Mouse (Mus musculus): Measurements from ENCODE around the gene Flvcr2. TPM values are rescaled to one million over a fixed set of nuclear protein-coding genes. Genes with fewer than 3 reads are reported as not detected.

Gene Flvcr2
- polyA plus RNA-seq, 1 experiment from 2014 or later, result 0.77 TPM

- H3K4me2 ChIP-seq (replicated peaks; ENCODE audit: low read depth, low read length), result no peak overlapping the region
- H3K36me3 ChIP-seq (ENCODE audit: control insufficient read depth, insufficient read depth, low read length), result no peaks in the 10 kb centered on the region
- H3K27me3 ChIP-seq (ENCODE audit: control insufficient read depth, insufficient read depth, low read length), result no peaks in the 10 kb centered on the region
- 78% methylated on average over 4 of the region's 4 CpGs for WGBS
- H3K27ac ChIP-seq (ENCODE audit: low read length), result no peak overlapping the region
- no peak overlapping the region for H3K9ac ChIP-seq (replicated peaks; ENCODE audit: low read depth, low read length)
- ATAC-seq (ENCODE audit: insufficient number of reproducible peaks, insufficient read depth, low FRiP score, low read depth), result no peak
- H3K4me3 ChIP-seq (ENCODE audit: low read depth, low read length), result no peak overlapping the region
- H3K9me3 ChIP-seq (ENCODE audit: control insufficient read depth, low read depth, low read length), result no peaks in the 10 kb centered on the region
- no peaks in the 10 kb centered on the region for H3K4me1 ChIP-seq (ENCODE audit: control insufficient read depth, insufficient read depth, low read length)
Measured at GRCm38 (mm10) chr12:85725306-85725705, 21.0 kb upstream of the Flvcr2 start.

GRCm38 (mm10) chr12:85726729-85727397, 19.5 kb upstream of the Flvcr2 start:
- no peak overlapping the region for H3K4me2 ChIP-seq (replicated peaks; ENCODE audit: low read depth, low read length)
- no peaks in the 10 kb centered on the region for H3K9me3 ChIP-seq (ENCODE audit: control insufficient read depth, low read depth, low read length)
- no peaks in the 10 kb centered on the region for H3K36me3 ChIP-seq (ENCODE audit: control insufficient read depth, insufficient read depth, low read length)
- no peak overlapping the region for H3K27ac ChIP-seq (ENCODE audit: low read length)
- no peak overlapping the region for H3K9ac ChIP-seq (replicated peaks; ENCODE audit: low read depth, low read length)
- H3K27me3 ChIP-seq (ENCODE audit: control insufficient read depth, insufficient read depth, low read length), result no peaks in the 10 kb centered on the region
- H3K4me3 ChIP-seq (ENCODE audit: low read depth, low read length), result no peak overlapping the region
- ATAC-seq (ENCODE audit: insufficient number of reproducible peaks, insufficient read depth, low FRiP score, low read depth), result no peak
- 53% methylated on average over 6 of the region's 6 CpGs for WGBS
- no peaks in the 10 kb centered on the region for H3K4me1 ChIP-seq (ENCODE audit: control insufficient read depth, insufficient read depth, low read length)

- Histone ChIP-seq H3K9ac (replicated peaks; ENCODE audit: low read depth, low read length) (no peak overlapping the region), H3K4me3 (ENCODE audit: low read depth, low read length) (no peak overlapping the region), H3K27ac (ENCODE audit: low read length) (no peak overlapping the region), H3K36me3 (ENCODE audit: control insufficient read depth, insufficient read depth, low read length) (no peaks in the 10 kb centered on the region), H3K9me3 (ENCODE audit: control insufficient read depth, low read depth, low read length) (no peaks in the 10 kb centered on the region), H3K27me3 (ENCODE audit: control insufficient read depth, insufficient read depth, low read length) (no peaks in the 10 kb centered on the region), H3K4me1 (ENCODE audit: control insufficient read depth, insufficient read depth, low read length) (no peaks in the 10 kb centered on the region), H3K4me2 (replicated peaks; ENCODE audit: low read depth, low read length) (no peak overlapping the region)
- 67% methylated on average over 7 of the region's 7 CpGs for WGBS
- ATAC-seq (ENCODE audit: insufficient number of reproducible peaks, insufficient read depth, low FRiP score, low read depth), result no peak
Measured at GRCm38 (mm10) chr12:85728181-85728580, 18.2 kb upstream of the Flvcr2 start.

GRCm38 (mm10) chr12:85729022-85729944, 17.1 kb upstream of the Flvcr2 start:
- Histone ChIP-seq H3K9ac (replicated peaks; ENCODE audit: low read depth, low read length) (no peak overlapping the region), H3K27ac (ENCODE audit: low read length) (no peak overlapping the region), H3K36me3 (ENCODE audit: control insufficient read depth, insufficient read depth, low read length) (no peaks in the 10 kb centered on the region), H3K27me3 (ENCODE audit: control insufficient read depth, insufficient read depth, low read length) (no peaks in the 10 kb centered on the region), H3K4me2 (replicated peaks; ENCODE audit: low read depth, low read length) (no peak overlapping the region), H3K4me1 (ENCODE audit: control insufficient read depth, insufficient read depth, low read length) (no peaks in the 10 kb centered on the region), H3K9me3 (ENCODE audit: control insufficient read depth, low read depth, low read length) (no peaks in the 10 kb centered on the region), H3K4me3 (ENCODE audit: low read depth, low read length) (no peak overlapping the region)
- no peak for ATAC-seq (ENCODE audit: insufficient number of reproducible peaks, insufficient read depth, low FRiP score, low read depth)
- WGBS, result 36% methylated on average over 17 of the region's 17 CpGs

GRCm38 (mm10) chr12:85729945-85730290, 16.4 kb upstream of the Flvcr2 start:
- Histone ChIP-seq H3K4me2 (replicated peaks; ENCODE audit: low read depth, low read length) (no peak overlapping the region), H3K27ac (ENCODE audit: low read length) (no peak overlapping the region), H3K27me3 (ENCODE audit: control insufficient read depth, insufficient read depth, low read length) (no peaks in the 10 kb centered on the region), H3K36me3 (ENCODE audit: control insufficient read depth, insufficient read depth, low read length) (no peaks in the 10 kb centered on the region), H3K4me3 (ENCODE audit: low read depth, low read length) (no peak overlapping the region), H3K9ac (replicated peaks; ENCODE audit: low read depth, low read length) (no peak overlapping the region), H3K4me1 (ENCODE audit: control insufficient read depth, insufficient read depth, low read length) (no peaks in the 10 kb centered on the region), H3K9me3 (ENCODE audit: control insufficient read depth, low read depth, low read length) (no peaks in the 10 kb centered on the region)
- WGBS, result 61% methylated on average over 6 of the region's 6 CpGs
- no peak for ATAC-seq (ENCODE audit: insufficient number of reproducible peaks, insufficient read depth, low FRiP score, low read depth)

DNA sequence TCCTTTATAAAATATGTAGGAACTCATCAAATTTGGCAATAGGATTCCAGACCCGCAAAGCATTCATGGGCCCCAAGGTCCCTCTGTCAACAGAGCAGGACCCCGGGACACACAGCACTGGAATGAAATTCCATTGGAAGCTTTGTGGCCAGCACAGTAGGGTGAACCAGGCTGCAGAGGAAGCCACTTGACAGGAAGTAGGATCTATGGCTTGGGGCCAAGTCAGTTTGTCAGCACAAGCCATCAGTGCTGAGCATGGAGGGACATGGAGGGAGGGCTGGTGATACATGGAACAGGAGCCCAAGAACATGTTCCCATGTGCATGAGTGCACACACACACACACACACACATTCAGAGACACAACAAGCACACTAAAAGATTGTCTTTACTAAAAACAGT, 10.1 kb upstream of the Flvcr2 start:
- Histone ChIP-seq H3K36me3 (ENCODE audit: control insufficient read depth, insufficient read depth, low read length) (no peaks in the 10 kb centered on the region), H3K9ac (replicated peaks; ENCODE audit: low read depth, low read length) (no peak overlapping the region), H3K27me3 (ENCODE audit: control insufficient read depth, insufficient read depth, low read length) (no peaks in the 10 kb centered on the region), H3K4me2 (replicated peaks; ENCODE audit: low read depth, low read length) (no peak overlapping the region), H3K27ac (ENCODE audit: low read length) (no peak overlapping the region), H3K9me3 (ENCODE audit: control insufficient read depth, low read depth, low read length) (no peaks in the 10 kb centered on the region), H3K4me3 (ENCODE audit: low read depth, low read length) (no peak overlapping the region), H3K4me1 (ENCODE audit: control insufficient read depth, insufficient read depth, low read length) (no peaks in the 10 kb centered on the region)
- 72% methylated on average over 2 of the region's 2 CpGs for WGBS
- ATAC-seq (ENCODE audit: insufficient number of reproducible peaks, insufficient read depth, low FRiP score, low read depth), result no peak

DNA sequence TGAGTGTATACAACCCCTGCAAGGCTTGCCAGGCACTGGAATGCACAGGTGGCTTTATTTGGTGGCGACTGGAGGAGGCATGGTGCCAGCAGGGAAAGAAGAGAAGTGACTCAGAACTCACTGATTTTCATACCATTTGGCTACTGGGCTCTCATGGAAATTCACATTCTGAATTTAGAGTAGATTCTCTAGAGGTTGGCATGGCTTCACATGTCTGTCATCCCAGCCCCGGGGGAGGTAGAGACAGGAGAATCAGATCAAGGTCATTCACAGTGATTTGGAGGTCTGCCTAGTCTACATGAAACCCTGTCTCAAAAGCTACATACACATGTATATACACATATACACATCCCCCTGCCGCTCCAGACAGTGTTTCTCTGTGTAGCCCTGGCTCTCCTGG, 9.4 kb upstream of the Flvcr2 start:
- 87% methylated on average over 3 of the region's 3 CpGs for WGBS

GRCm38 (mm10) chr12:85746696-85747219, 419 bp downstream of the Flvcr2 start:
- Histone ChIP-seq H3K9ac (replicated peaks; ENCODE audit: low read depth, low read length) (no peak overlapping the region; the same call in 1 of the 2 replicates), H3K36me3 (ENCODE audit: control insufficient read depth, insufficient read depth, low read length) (no peaks in the 10 kb centered on the region), H3K4me1 (ENCODE audit: control insufficient read depth, insufficient read depth, low read length) (peaks cover 3% of the 10 kb centered on the region; the same call in 1 of the 2 replicates), H3K27ac (ENCODE audit: low read length) (no peak overlapping the region), H3K27me3 (ENCODE audit: control insufficient read depth, insufficient read depth, low read length) (no peaks in the 10 kb centered on the region), H3K4me3 (ENCODE audit: low read depth, low read length) (peak overlapping the region; percentile 32), H3K4me2 (replicated peaks; ENCODE audit: low read depth, low read length) (peak overlapping the region; percentile 90), H3K9me3 (ENCODE audit: control insufficient read depth, low read depth, low read length) (no peaks in the 10 kb centered on the region)
- peak; percentile 24; the same call in 1 of the 2 replicates for ATAC-seq (ENCODE audit: insufficient number of reproducible peaks, insufficient read depth, low FRiP score, low read depth)
- WGBS, result 19% methylated on average over 21 of the region's 21 CpGs

More for the DNA sequence above, 9.4 kb upstream of the Flvcr2 start:
- Histone ChIP-seq H3K27ac (ENCODE audit: low read length) (no peak overlapping the region), H3K4me3 (ENCODE audit: low read depth, low read length) (no peak overlapping the region), H3K27me3 (ENCODE audit: control insufficient read depth, insufficient read depth, low read length) (no peaks in the 10 kb centered on the region), H3K9me3 (ENCODE audit: control insufficient read depth, low read depth, low read length) (no peaks in the 10 kb centered on the region), H3K36me3 (ENCODE audit: control insufficient read depth, insufficient read depth, low read length) (no peaks in the 10 kb centered on the region), H3K4me1 (ENCODE audit: control insufficient read depth, insufficient read depth, low read length) (no peaks in the 10 kb centered on the region), H3K4me2 (replicated peaks; ENCODE audit: low read depth, low read length) (no peak overlapping the region), H3K9ac (replicated peaks; ENCODE audit: low read depth, low read length) (no peak overlapping the region)
- ATAC-seq (ENCODE audit: insufficient number of reproducible peaks, insufficient read depth, low FRiP score, low read depth), result no peak

Measured in stomach, embryonic 14.5 days (tissue).